Mouse (Mus musculus) midbrain, embryonic 14.5 days (tissue): ENCODE data around the gene Tmem190. TPM values are rescaled to one million over a fixed set of nuclear protein-coding genes. Genes with fewer than 3 reads are reported as not detected.

Source experiments
- ATAC-seq: fragments of 200-750 bp; cut with Nextera tagmentation; 2 replicates; pipeline ENCODE4 v1.8.0; 2017; ENCODE audit warnings: moderate number of reproducible peaks, moderate library complexity; ENCODE audit not compliant: low FRiP score, low TSS enrichment
- DNase-seq: peaks from one replicate; pipeline ENCODE4 v3.0.0-alpha.2; 2015
- H3K27ac ChIP-seq: fragments of 300-500 bp; sonication (generic); replicated peaks from 2 replicates; pipeline ENCODE4 v1.5.1; 2014; ENCODE audit warnings: mild to moderate bottlenecking, low read depth, low read length, moderate library complexity
- H3K27me3 ChIP-seq: fragments of 300-500 bp; sonication (generic); 2 replicates; pipeline ENCODE4 v1.6.1; 2014; ENCODE audit warnings: low read length, control low read depth, mixed read lengths; ENCODE audit not compliant: control insufficient read depth, insufficient read depth
- H3K36me3 ChIP-seq: fragments of 300-500 bp; sonication (generic); 2 replicates; pipeline ENCODE4 v1.6.1; 2014; ENCODE audit warnings: low read length, control low read depth; ENCODE audit not compliant: control insufficient read depth, insufficient read depth
- H3K4me1 ChIP-seq: fragments of 300-500 bp; sonication (generic); 2 replicates; pipeline ENCODE4 v1.6.1; 2014; ENCODE audit warnings: mild to moderate bottlenecking, antibody characterized with exemption, low read length, control low read depth; ENCODE audit not compliant: control insufficient read depth, insufficient read depth
- H3K4me2 ChIP-seq: fragments of 300-500 bp; sonication (generic); 2 replicates; pipeline ENCODE4 v1.6.1; 2014; ENCODE audit warnings: mild to moderate bottlenecking, low read length, moderate library complexity
- H3K4me3 ChIP-seq: fragments of 300-500 bp; sonication (generic); replicated peaks from 2 replicates; pipeline ENCODE4 v1.5.1; 2014; ENCODE audit warnings: low read depth, low read length
- H3K9ac ChIP-seq: fragments of 300-500 bp; sonication (generic); replicated peaks from 2 replicates; pipeline ENCODE4 v1.6.1; 2014; ENCODE audit warnings: mild to moderate bottlenecking, low read length, moderate library complexity
- H3K9me3 ChIP-seq: fragments of 300-500 bp; sonication (generic); 2 replicates; pipeline ENCODE4 v1.6.1; 2016; ENCODE audit warnings: low read length, control low read depth, mixed read lengths; ENCODE audit not compliant: control insufficient read depth
- WGBS: fragments of 180-500 bp; shearing (Covaris S2); extraction: QIAGEN DNeasy Blood & Tissue Kit; methylation state at CpG from one replicate; pipeline ENCODE4 v1.1.7; 2014; 5-methylcytosine and 5-hydroxymethylcytosine counted together
- polyA plus RNA-seq: library from polyadenylated mRNA; unstranded; fragments of >200 nt; fragmentation: Nextera tagmentation; extraction: Ambion mirVana; gene quantifications from 2 replicates; pipeline ENCODE4 v1.2.1, GENCODE M21; 2014

Tmem190 gene
- polyA plus RNA-seq, 1 experiment from 2014 or later, result not detected

- Histone ChIP-seq H3K36me3 (no peaks in the 10 kb centered on the region), H3K9me3 (no peaks in the 10 kb centered on the region), H3K4me1 (no peaks in the 10 kb centered on the region), H3K4me2 (no peak overlapping the region), H3K27me3 (no peaks in the 10 kb centered on the region), H3K9ac (no peak overlapping the region), H3K27ac (no peak overlapping the region), H3K4me3 (no peak overlapping the region)
- no peak for ATAC-seq
- no peak for DNase-seq
- WGBS, result 50% methylated on average over 1 of the region's 1 CpGs
These were observed 23.1 kb upstream of the Tmem190 start for GRCm38 (mm10) chr7:4759670-4760069.

DNA sequence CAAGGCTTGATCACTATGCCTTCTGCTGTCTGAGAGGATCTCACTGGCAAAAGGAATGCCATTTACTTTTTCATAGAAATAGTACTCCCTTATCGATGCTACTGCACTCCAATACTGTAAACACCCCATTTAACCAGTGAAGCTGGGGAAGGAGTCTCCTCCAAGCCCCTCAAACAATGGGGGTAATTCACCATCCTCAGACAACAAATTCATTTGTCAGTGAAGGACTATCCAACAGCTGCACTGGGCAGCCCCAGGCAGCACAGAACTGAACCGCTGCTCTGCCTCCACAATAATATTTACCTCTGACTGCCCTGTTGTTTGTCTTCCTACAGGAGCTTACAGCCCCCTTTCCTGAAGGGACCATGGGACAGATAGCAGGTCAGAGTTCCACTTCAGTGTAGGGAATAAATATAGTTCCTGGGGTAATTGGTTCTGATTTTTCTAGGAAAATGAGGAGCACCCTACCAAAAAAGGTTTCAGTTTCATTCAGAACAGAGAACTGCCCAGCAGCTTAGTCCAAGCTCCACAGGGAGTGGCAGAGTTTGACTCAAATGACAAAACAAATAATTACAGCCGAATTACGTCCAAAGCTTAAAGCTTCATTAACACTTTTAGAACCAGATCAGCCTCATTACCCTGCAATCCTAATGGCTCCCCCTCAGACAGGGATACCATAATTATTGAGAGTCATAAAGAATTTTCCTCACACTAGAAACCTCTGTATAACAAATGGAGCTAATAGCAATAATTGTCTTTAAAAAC lies 17.6 kb upstream of the Tmem190 start:
- ATAC-seq, result no peak
- Histone ChIP-seq H3K27ac (no peak overlapping the region), H3K27me3 (no peaks in the 10 kb centered on the region), H3K9me3 (no peaks in the 10 kb centered on the region), H3K4me2 (no peak overlapping the region), H3K36me3 (no peaks in the 10 kb centered on the region), H3K4me1 (no peaks in the 10 kb centered on the region), H3K4me3 (no peak overlapping the region), H3K9ac (no peak overlapping the region)
- WGBS, result 17% methylated on average over 4 of the region's 4 CpGs
- DNase-seq, result no peak

- DNase-seq, result no peak
- Histone ChIP-seq H3K27me3 (peaks cover 6% of the 10 kb centered on the region; the same call in 1 of the 2 replicates), H3K27ac (no peak within 1 kb of the TSS), H3K4me3 (no peak within 1 kb of the TSS), H3K4me1 (no peaks in the 10 kb centered on the region), H3K9me3 (no peaks in the 10 kb centered on the region), H3K36me3 (no peaks in the 10 kb centered on the region), H3K4me2 (no peak within 1 kb of the TSS), H3K9ac (no peak within 1 kb of the TSS)
- no peak for ATAC-seq
- 80% methylated on average over 5 of the region's 5 CpGs for WGBS
These were observed 11.5 kb upstream of the Tmem190 start, which contains the start of gene Fam71e2 for GRCm38 (mm10) chr7:4771202-4771601. Fam71e2 (minus strand) TSS chr7:4771302.

DNA sequence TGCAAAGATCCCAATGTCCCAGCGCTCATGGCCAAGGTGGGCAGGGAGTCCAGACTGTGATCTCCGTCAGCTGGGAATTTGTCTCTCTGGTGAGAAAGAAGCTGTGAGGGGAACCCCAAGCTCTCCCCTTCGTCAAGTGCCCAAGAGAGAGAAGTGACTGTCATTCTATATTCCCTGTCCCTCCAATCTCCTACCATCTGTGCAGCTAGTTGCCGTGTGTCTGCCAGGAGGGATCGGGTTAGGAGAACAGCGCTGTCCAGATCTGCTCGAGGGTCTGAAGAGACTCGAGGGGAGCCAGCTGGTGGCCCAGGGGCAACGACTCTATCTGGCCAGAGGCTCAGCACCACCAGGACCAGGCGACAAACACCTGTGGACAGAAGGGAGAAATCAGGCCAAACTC lies 6.6 kb upstream of the Tmem190 start:
- no peak overlapping the region for H3K4me3 ChIP-seq
- peaks cover 39% of the 10 kb centered on the region for H3K27me3 ChIP-seq
- WGBS, result 54% methylated on average over 10 of the region's 10 CpGs
- no peak for ATAC-seq
- no peaks in the 10 kb centered on the region for H3K36me3 ChIP-seq
- H3K4me2 ChIP-seq, result no peak overlapping the region
- DNase-seq, result no peak
- no peaks in the 10 kb centered on the region for H3K9me3 ChIP-seq
- no peaks in the 10 kb centered on the region for H3K4me1 ChIP-seq
- no peak overlapping the region for H3K9ac ChIP-seq
- H3K27ac ChIP-seq, result no peak overlapping the region

- Histone ChIP-seq H3K9me3 (no peaks in the 10 kb centered on the region), H3K4me2 (peak overlapping the region; percentile 51), H3K4me3 (peak overlapping the region; percentile 33), H3K4me1 (no peaks in the 10 kb centered on the region), H3K9ac (peak overlapping the region; percentile 42; the same call in 1 of the 2 replicates), H3K27me3 (peaks cover 39% of the 10 kb centered on the region), H3K36me3 (no peaks in the 10 kb centered on the region), H3K27ac (no peak overlapping the region)
- ATAC-seq, result peak; percentile 66
- DNase-seq, result peak; percentile 72
- 2% methylated on average over 48 of the region's 56 CpGs for WGBS
These were observed 5.6 kb upstream of the Tmem190 start for GRCm38 (mm10) chr7:4776861-4777830.

GRCm38 (mm10) chr7:4777851-4778637 lies 4.7 kb upstream of the Tmem190 start:
- Histone ChIP-seq H3K9me3 (no peaks in the 10 kb centered on the region), H3K4me2 (no peak overlapping the region), H3K9ac (no peak overlapping the region), H3K27me3 (peaks cover 39% of the 10 kb centered on the region), H3K4me3 (no peak overlapping the region), H3K36me3 (no peaks in the 10 kb centered on the region), H3K4me1 (no peaks in the 10 kb centered on the region), H3K27ac (no peak overlapping the region)
- DNase-seq (no peak), ATAC-seq (no peak)
- 2% methylated on average over 19 of the region's 20 CpGs for WGBS

- Histone ChIP-seq H3K4me3 (no peak overlapping the region), H3K4me1 (no peaks in the 10 kb centered on the region), H3K9me3 (no peaks in the 10 kb centered on the region), H3K27me3 (peaks cover 39% of the 10 kb centered on the region), H3K27ac (no peak overlapping the region), H3K4me2 (no peak overlapping the region), H3K36me3 (no peaks in the 10 kb centered on the region), H3K9ac (no peak overlapping the region)
- WGBS, result 36% methylated on average over 5 of the region's 5 CpGs
- ATAC-seq (no peak), DNase-seq (no peak)
These were observed 2.8 kb upstream of the Tmem190 start for GRCm38 (mm10) chr7:4779921-4780320.

GRCm38 (mm10) chr7:4782130-4782529 lies 607 bp upstream of the Tmem190 start:
- 58% methylated on average over 3 of the region's 3 CpGs for WGBS
- H3K9ac ChIP-seq, result no peak overlapping the region
- H3K36me3 ChIP-seq, result no peaks in the 10 kb centered on the region
- no peak overlapping the region for H3K4me3 ChIP-seq
- no peak overlapping the region for H3K4me2 ChIP-seq
- no peaks in the 10 kb centered on the region for H3K9me3 ChIP-seq
- H3K27ac ChIP-seq, result no peak overlapping the region
- H3K4me1 ChIP-seq, result no peaks in the 10 kb centered on the region
- DNase-seq (no peak), ATAC-seq (no peak)
- peaks cover 24% of the 10 kb centered on the region for H3K27me3 ChIP-seq
